Mouse (Mus musculus): ENCODE measurements around the gene Mef2b. TPM values are rescaled to one million over a fixed set of nuclear protein-coding genes. Genes with fewer than 3 reads are reported as not detected.
A peak's percentile ranks its signal among the peaks of the same experiment; 100 is the strongest.

Mef2b gene
- total and polyA plus RNA-seq, 2 experiments, result 0.09 TPM; not detected in 1

GRCm38 (mm10) chr8:70152537-70153257 lies 13.2 kb downstream of the Mef2b start:
- no peaks in the 10 kb centered on the region for H3K79me2 ChIP-seq (ENCODE audit: control insufficient read depth, insufficient read depth, low read length)
- H3K9ac ChIP-seq (ENCODE audit: low read depth, low read length), result no peak overlapping the region
- H3K4me1 ChIP-seq (ENCODE audit: control insufficient read depth, insufficient read depth, low read length), result no peaks in the 10 kb centered on the region
- no peaks in the 10 kb centered on the region for H3K36me3 ChIP-seq (ENCODE audit: control insufficient read depth, insufficient read depth, low read length)
- DNase-seq (ENCODE audit: extremely low read depth, low read depth, low spot score), result peak; percentile 35
- 16% methylated on average over 22 of the region's 22 CpGs for WGBS
- no peak overlapping the region for H3K4me3 ChIP-seq (ENCODE audit: insufficient read depth, low read depth, low read length)
- TF ChIP-seq CTCF (IDR thresholded peaks at IDR 0.05; ENCODE audit: low read depth, low read length), result no peak
- no peak for TF ChIP-seq POLR2A (IDR thresholded peaks at IDR 0.05; ENCODE audit: extremely low read depth, insufficient read depth, low read length)
- H3K27me3 ChIP-seq (ENCODE audit: control insufficient read depth, insufficient read depth, low read length), result no peaks in the 10 kb centered on the region
- H3K27ac ChIP-seq (replicated peaks; ENCODE audit: insufficient read depth, low read depth, low read length), result no peak overlapping the region

GRCm38 (mm10) chr8:70157240-70157800 lies 17.8 kb downstream of the Mef2b start:
- H3K79me2 ChIP-seq (ENCODE audit: control insufficient read depth, insufficient read depth, low read length), result no peaks in the 10 kb centered on the region
- no peaks in the 10 kb centered on the region for H3K4me1 ChIP-seq (ENCODE audit: control insufficient read depth, insufficient read depth, low read length)
- TF ChIP-seq POLR2A (IDR thresholded peaks at IDR 0.05; ENCODE audit: extremely low read depth, insufficient read depth, low read length), result no peak
- TF ChIP-seq CTCF (IDR thresholded peaks at IDR 0.05; ENCODE audit: low read depth, low read length), result no peak
- H3K27me3 ChIP-seq (ENCODE audit: control insufficient read depth, insufficient read depth, low read length), result no peaks in the 10 kb centered on the region
- no peak overlapping the region for H3K9ac ChIP-seq (ENCODE audit: low read depth, low read length)
- H3K27ac ChIP-seq (replicated peaks; ENCODE audit: insufficient read depth, low read depth, low read length), result no peak overlapping the region
- WGBS, result 100% methylated on average over 1 of the region's 1 CpGs
- no peaks in the 10 kb centered on the region for H3K36me3 ChIP-seq (ENCODE audit: control insufficient read depth, insufficient read depth, low read length)
- DNase-seq (ENCODE audit: extremely low read depth, low read depth, low spot score), result no peak
- H3K4me3 ChIP-seq (ENCODE audit: insufficient read depth, low read depth, low read length), result no peak overlapping the region

DNA sequence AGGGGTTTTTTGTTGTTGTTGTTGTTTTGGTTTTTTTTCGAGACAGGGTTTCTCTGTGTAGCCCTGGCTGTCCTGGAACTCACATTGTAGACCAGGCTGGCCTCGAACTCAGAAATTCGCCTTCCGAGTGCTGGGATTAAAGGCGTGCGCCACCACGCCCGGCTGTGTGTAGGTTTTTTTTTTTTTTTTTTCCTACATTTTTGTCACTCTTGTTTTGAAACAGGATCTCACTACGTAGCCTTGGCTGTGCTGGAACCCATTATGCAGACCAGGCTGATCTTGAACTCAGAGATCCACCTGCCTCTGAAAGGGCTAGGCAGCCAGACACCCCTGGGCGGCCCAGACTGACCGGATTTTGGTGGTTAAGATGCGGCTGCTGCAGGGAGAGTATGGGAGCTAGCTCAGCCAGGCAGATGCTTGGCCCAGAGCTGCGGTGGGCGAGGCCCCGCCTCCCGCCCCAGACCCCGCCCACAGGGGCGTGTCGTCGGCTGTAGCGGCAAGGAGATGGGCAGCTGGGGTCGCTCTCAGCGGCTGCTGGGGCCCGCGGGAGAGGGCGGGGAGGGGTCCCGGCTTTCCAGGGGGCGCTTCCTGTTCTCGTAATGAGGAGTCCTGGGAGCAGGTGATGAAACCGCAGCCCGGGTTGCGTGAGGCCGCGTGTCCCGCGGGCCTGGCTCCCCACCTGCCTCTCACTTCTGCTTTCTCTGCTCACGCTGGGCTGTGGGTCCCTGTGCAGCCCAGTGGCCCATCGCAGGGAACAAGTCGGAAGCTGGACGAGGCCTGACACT lies 18.8 kb downstream of the Mef2b start:
- Histone ChIP-seq H3K4me3 (ENCODE audit: insufficient read depth, low read depth, low read length) (peak overlapping the region; percentile 43), H3K27ac (replicated peaks; ENCODE audit: insufficient read depth, low read depth, low read length) (no peak overlapping the region), H3K9ac (ENCODE audit: low read depth, low read length) (peak overlapping the region; percentile 35), H3K27me3 (ENCODE audit: control insufficient read depth, insufficient read depth, low read length) (no peaks in the 10 kb centered on the region), H3K36me3 (ENCODE audit: control insufficient read depth, insufficient read depth, low read length) (no peaks in the 10 kb centered on the region), H3K4me1 (ENCODE audit: control insufficient read depth, insufficient read depth, low read length) (no peaks in the 10 kb centered on the region), H3K79me2 (ENCODE audit: control insufficient read depth, insufficient read depth, low read length) (no peaks in the 10 kb centered on the region)
- no peak for DNase-seq (ENCODE audit: extremely low read depth, low read depth, low spot score)
- 15% methylated on average over 40 of the region's 40 CpGs for WGBS
- TF ChIP-seq CTCF (IDR thresholded peaks at IDR 0.05; ENCODE audit: low read depth, low read length) (no peak), POLR2A (IDR thresholded peaks at IDR 0.05; ENCODE audit: extremely low read depth, insufficient read depth, low read length) (no peak)

DNA sequence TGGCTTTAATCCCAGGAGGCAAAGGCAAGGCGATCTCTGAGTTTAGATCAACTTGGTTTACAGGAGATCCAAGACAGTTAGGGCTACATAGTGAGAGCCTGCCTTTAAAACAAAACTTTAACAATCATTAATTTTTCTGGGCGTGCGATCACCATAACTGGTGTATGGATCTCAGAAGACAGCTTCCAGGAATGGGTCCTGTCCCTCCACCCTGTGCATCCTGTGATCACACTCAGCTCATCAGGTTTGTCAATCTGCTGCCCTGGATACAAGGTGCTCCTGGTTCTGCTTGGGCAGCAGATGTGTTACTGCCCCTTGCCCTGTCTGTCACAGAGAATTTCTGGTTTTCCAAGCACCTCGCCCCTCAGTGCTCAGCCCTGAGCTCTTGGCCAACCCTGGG lies 19.7 kb downstream of the Mef2b start:
- Histone ChIP-seq H3K4me1 (ENCODE audit: control insufficient read depth, insufficient read depth, low read length) (no peaks in the 10 kb centered on the region), H3K36me3 (ENCODE audit: control insufficient read depth, insufficient read depth, low read length) (no peaks in the 10 kb centered on the region), H3K9ac (ENCODE audit: low read depth, low read length) (no peak overlapping the region), H3K27ac (replicated peaks; ENCODE audit: insufficient read depth, low read depth, low read length) (no peak overlapping the region), H3K27me3 (ENCODE audit: control insufficient read depth, insufficient read depth, low read length) (no peaks in the 10 kb centered on the region), H3K4me3 (ENCODE audit: insufficient read depth, low read depth, low read length) (no peak overlapping the region), H3K79me2 (ENCODE audit: control insufficient read depth, insufficient read depth, low read length) (no peaks in the 10 kb centered on the region)
- TF ChIP-seq POLR2A (IDR thresholded peaks at IDR 0.05; ENCODE audit: extremely low read depth, insufficient read depth, low read length) (no peak), CTCF (IDR thresholded peaks at IDR 0.05; ENCODE audit: low read depth, low read length) (no peak)
- DNase-seq (ENCODE audit: extremely low read depth, low read depth, low spot score), result no peak
- 71% methylated on average over 4 of the region's 4 CpGs for WGBS

DNA sequence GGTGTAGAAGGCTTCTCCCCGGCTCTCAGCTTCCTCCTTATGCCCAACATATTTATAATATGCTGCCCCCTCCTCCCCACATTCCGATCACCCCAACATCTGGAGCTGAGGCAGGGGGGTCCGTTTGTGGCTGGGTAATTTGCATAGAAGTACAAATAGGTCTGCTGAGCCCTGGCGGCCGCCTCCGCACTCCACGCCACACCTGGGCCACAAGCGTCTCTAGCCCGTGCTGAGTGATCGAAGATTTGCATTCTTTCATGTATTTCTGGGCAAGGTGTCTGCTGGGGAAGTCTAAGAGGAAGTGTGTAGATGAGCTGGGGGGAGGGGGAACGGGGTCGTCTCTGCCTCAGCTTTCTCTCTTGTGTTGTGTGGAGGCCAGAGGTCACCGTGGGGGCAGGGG lies 20.5 kb downstream of the Mef2b start:
- no peaks in the 10 kb centered on the region for H3K79me2 ChIP-seq (ENCODE audit: control insufficient read depth, insufficient read depth, low read length)
- H3K36me3 ChIP-seq (ENCODE audit: control insufficient read depth, insufficient read depth, low read length), result no peaks in the 10 kb centered on the region
- H3K4me3 ChIP-seq (ENCODE audit: insufficient read depth, low read depth, low read length), result no peak overlapping the region
- 80% methylated on average over 13 of the region's 13 CpGs for WGBS
- H3K27ac ChIP-seq (replicated peaks; ENCODE audit: insufficient read depth, low read depth, low read length), result no peak overlapping the region
- H3K27me3 ChIP-seq (ENCODE audit: control insufficient read depth, insufficient read depth, low read length), result no peaks in the 10 kb centered on the region
- DNase-seq (ENCODE audit: extremely low read depth, low read depth, low spot score), result no peak
- no peaks in the 10 kb centered on the region for H3K4me1 ChIP-seq (ENCODE audit: control insufficient read depth, insufficient read depth, low read length)
- no peak for TF ChIP-seq POLR2A (IDR thresholded peaks at IDR 0.05; ENCODE audit: extremely low read depth, insufficient read depth, low read length)
- TF ChIP-seq CTCF (IDR thresholded peaks at IDR 0.05; ENCODE audit: low read depth, low read length), result no peak
- H3K9ac ChIP-seq (ENCODE audit: low read depth, low read length), result no peak overlapping the region
